Mouse (Mus musculus): ENCODE measurements around the gene Arhgef15. TPM values are rescaled to one million over a fixed set of nuclear protein-coding genes. Genes with fewer than 3 reads are reported as not detected.
A peak's percentile ranks its signal among the peaks of the same experiment; 100 is the strongest.
"Not testable (repeated sequence)": the region's sequence is repeated elsewhere in the genome, so short reads cannot be mapped to it uniquely, and the experiment has no call there.

Gene Arhgef15
- polyA plus RNA-seq, 1 experiment from 2014 or later = 6.8 TPM

GRCm38 (mm10) chr11:68945245-68945644 lies 12.0 kb downstream of the Arhgef15 start:
- ATAC-seq (ENCODE audit: insufficient read depth, low FRiP score, low TSS enrichment) (no peak), DNase-seq (ENCODE audit: low spot score) (no peak)
- no peak overlapping the region for H3K9ac ChIP-seq (ENCODE audit: low read length)
- H3K4me2 ChIP-seq (ENCODE audit: low read depth) = no peak overlapping the region
- H3K9me3 ChIP-seq (ENCODE audit: control insufficient read depth, low read length) = no peaks in the 10 kb centered on the region
- H3K4me3 ChIP-seq (ENCODE audit: low read depth, low read length) = no peak overlapping the region
- WGBS = 75% methylated on average over 2 of the region's 2 CpGs
- H3K36me3 ChIP-seq (ENCODE audit: control insufficient read depth, insufficient read depth, low read length) = no peaks in the 10 kb centered on the region
- H3K4me1 ChIP-seq (ENCODE audit: control insufficient read depth, insufficient read depth, low read length) = peaks cover 3% of the 10 kb centered on the region; the same call in 1 of the 2 replicates
- H3K27me3 ChIP-seq (ENCODE audit: control insufficient read depth, insufficient read depth, low read length) = peaks cover 8% of the 10 kb centered on the region; the same call in 1 of the 2 replicates
- H3K27ac ChIP-seq (ENCODE audit: low read depth, low read length) = no peak overlapping the region

GRCm38 (mm10) chr11:68942731-68943130 lies 14.5 kb downstream of the Arhgef15 start:
- H3K9me3 ChIP-seq (ENCODE audit: control insufficient read depth, low read length) = no peaks in the 10 kb centered on the region
- WGBS = 87% methylated on average over 8 of the region's 8 CpGs

GRCm38 (mm10) chr11:68940516-68940915 lies 16.8 kb downstream of the Arhgef15 start:
- no peak for DNase-seq (ENCODE audit: low spot score)
- no peak for ATAC-seq (ENCODE audit: insufficient read depth, low FRiP score, low TSS enrichment)
- H3K36me3 ChIP-seq (ENCODE audit: control insufficient read depth, insufficient read depth, low read length) = no peaks in the 10 kb centered on the region
- H3K4me3 ChIP-seq (ENCODE audit: low read depth, low read length) = peak overlapping the region; percentile 42
- peak overlapping the region; percentile 51; the same call in 1 of the 2 replicates for H3K9ac ChIP-seq (ENCODE audit: low read length)
- WGBS = 72% methylated on average over 4 of the region's 4 CpGs
- H3K4me2 ChIP-seq (ENCODE audit: low read depth) = peak overlapping the region; percentile 50
- no peaks in the 10 kb centered on the region for H3K27me3 ChIP-seq (ENCODE audit: control insufficient read depth, insufficient read depth, low read length)
- H3K4me1 ChIP-seq (ENCODE audit: control insufficient read depth, insufficient read depth, low read length) = peaks cover 4% of the 10 kb centered on the region; the same call in 1 of the 2 replicates
- H3K9me3 ChIP-seq (ENCODE audit: control insufficient read depth, low read length) = no peaks in the 10 kb centered on the region
- no peak overlapping the region for H3K27ac ChIP-seq (ENCODE audit: low read depth, low read length)

More at GRCm38 (mm10) chr11:68942731-68943130, 14.5 kb downstream of the Arhgef15 start:
- H3K4me3 ChIP-seq (ENCODE audit: low read depth, low read length) = no peak overlapping the region
- no peak overlapping the region for H3K27ac ChIP-seq (ENCODE audit: low read depth, low read length)
- ATAC-seq (ENCODE audit: insufficient read depth, low FRiP score, low TSS enrichment) (no peak), DNase-seq (ENCODE audit: low spot score) (no peak)
- H3K9ac ChIP-seq (ENCODE audit: low read length) = no peak overlapping the region
- peaks cover 6% of the 10 kb centered on the region; the same call in 1 of the 2 replicates for H3K27me3 ChIP-seq (ENCODE audit: control insufficient read depth, insufficient read depth, low read length)
- no peak overlapping the region for H3K4me2 ChIP-seq (ENCODE audit: low read depth)
- H3K4me1 ChIP-seq (ENCODE audit: control insufficient read depth, insufficient read depth, low read length) = peaks cover 4% of the 10 kb centered on the region; the same call in 1 of the 2 replicates
- H3K36me3 ChIP-seq (ENCODE audit: control insufficient read depth, insufficient read depth, low read length) = no peaks in the 10 kb centered on the region

- Histone ChIP-seq H3K27me3 (ENCODE audit: control insufficient read depth, insufficient read depth, low read length) (no peaks in the 10 kb centered on the region), H3K4me1 (ENCODE audit: control insufficient read depth, insufficient read depth, low read length) (peaks cover 4% of the 10 kb centered on the region; the same call in 1 of the 2 replicates), H3K4me2 (ENCODE audit: low read depth) (peak overlapping the region; percentile 50), H3K9me3 (ENCODE audit: control insufficient read depth, low read length) (no peaks in the 10 kb centered on the region), H3K36me3 (ENCODE audit: control insufficient read depth, insufficient read depth, low read length) (no peaks in the 10 kb centered on the region), H3K4me3 (ENCODE audit: low read depth, low read length) (peak overlapping the region; percentile 42), H3K27ac (ENCODE audit: low read depth, low read length) (peak overlapping the region; percentile 39; the same call in 1 of the 2 replicates), H3K9ac (ENCODE audit: low read length) (peak overlapping the region; percentile 51)
- DNase-seq (ENCODE audit: low spot score) (peak; percentile 89), ATAC-seq (ENCODE audit: insufficient read depth, low FRiP score, low TSS enrichment) (peak; percentile 97)
- 3% methylated on average over 16 of the region's 16 CpGs for WGBS
Observed at GRCm38 (mm10) chr11:68939451-68940304, 17.6 kb downstream of the Arhgef15 start.

- H3K27me3 ChIP-seq (ENCODE audit: control insufficient read depth, insufficient read depth, low read length); H3K4me1 ChIP-seq (ENCODE audit: control insufficient read depth, insufficient read depth, low read length); H3K27ac ChIP-seq (ENCODE audit: low read depth, low read length); DNase-seq (ENCODE audit: low spot score); H3K4me2 ChIP-seq (ENCODE audit: low read depth); ATAC-seq (ENCODE audit: insufficient read depth, low FRiP score, low TSS enrichment); H3K4me3 ChIP-seq (ENCODE audit: low read depth, low read length); H3K36me3 ChIP-seq (ENCODE audit: control insufficient read depth, insufficient read depth, low read length); H3K9ac ChIP-seq (ENCODE audit: low read length); H3K9me3 ChIP-seq (ENCODE audit: control insufficient read depth, low read length): not testable (repeated sequence)
- WGBS = 93% methylated on average over 4 of the region's 4 CpGs
Observed at GRCm38 (mm10) chr11:68936951-68937350, 20.3 kb downstream of the Arhgef15 start.

- Histone ChIP-seq H3K27ac (ENCODE audit: low read depth, low read length) (no peak overlapping the region), H3K27me3 (ENCODE audit: control insufficient read depth, insufficient read depth, low read length) (no peaks in the 10 kb centered on the region), H3K4me1 (ENCODE audit: control insufficient read depth, insufficient read depth, low read length) (no peaks in the 10 kb centered on the region), H3K9me3 (ENCODE audit: control insufficient read depth, low read length) (no peaks in the 10 kb centered on the region), H3K4me2 (ENCODE audit: low read depth) (no peak overlapping the region), H3K36me3 (ENCODE audit: control insufficient read depth, insufficient read depth, low read length) (no peaks in the 10 kb centered on the region), H3K9ac (ENCODE audit: low read length) (no peak overlapping the region), H3K4me3 (ENCODE audit: low read depth, low read length) (no peak overlapping the region)
- ATAC-seq (ENCODE audit: insufficient read depth, low FRiP score, low TSS enrichment) (no peak), DNase-seq (ENCODE audit: low spot score) (no peak)
- WGBS = 75% methylated on average over 5 of the region's 5 CpGs
Observed at GRCm38 (mm10) chr11:68933885-68934507, 23.3 kb downstream of the Arhgef15 start.

GRCm38 (mm10) chr11:68929947-68930346 lies 27.3 kb downstream of the Arhgef15 start:
- H3K27ac ChIP-seq (ENCODE audit: low read depth, low read length) = no peak overlapping the region
- H3K4me2 ChIP-seq (ENCODE audit: low read depth) = no peak overlapping the region
- H3K27me3 ChIP-seq (ENCODE audit: control insufficient read depth, insufficient read depth, low read length) = no peaks in the 10 kb centered on the region
- H3K9me3 ChIP-seq (ENCODE audit: control insufficient read depth, low read length) = no peaks in the 10 kb centered on the region
- DNase-seq (ENCODE audit: low spot score) (no peak), ATAC-seq (ENCODE audit: insufficient read depth, low FRiP score, low TSS enrichment) (no peak)
- H3K36me3 ChIP-seq (ENCODE audit: control insufficient read depth, insufficient read depth, low read length) = no peaks in the 10 kb centered on the region
- H3K4me1 ChIP-seq (ENCODE audit: control insufficient read depth, insufficient read depth, low read length) = no peaks in the 10 kb centered on the region
- H3K9ac ChIP-seq (ENCODE audit: low read length) = no peak overlapping the region
- H3K4me3 ChIP-seq (ENCODE audit: low read depth, low read length) = no peak overlapping the region
- 83% methylated on average over 6 of the region's 6 CpGs for WGBS

GRCm38 (mm10) chr11:68926981-68927380 lies 30.3 kb downstream of the Arhgef15 start, which contains the start of gene Odf4:
Odf4 (minus strand) TSS chr11:68927081.
- WGBS = 71% methylated on average over 3 of the region's 3 CpGs
- H3K36me3 ChIP-seq (ENCODE audit: control insufficient read depth, insufficient read depth, low read length) = no peaks in the 10 kb centered on the region
- ATAC-seq (ENCODE audit: insufficient read depth, low FRiP score, low TSS enrichment) = no peak

More at GRCm38 (mm10) chr11:68926981-68927380, 30.3 kb downstream of the Arhgef15 start, which contains the start of gene Odf4:
- Histone ChIP-seq H3K4me2 (ENCODE audit: low read depth) (no peak within 1 kb of the TSS), H3K4me1 (ENCODE audit: control insufficient read depth, insufficient read depth, low read length) (no peaks in the 10 kb centered on the region), H3K9me3 (ENCODE audit: control insufficient read depth, low read length) (no peaks in the 10 kb centered on the region), H3K4me3 (ENCODE audit: low read depth, low read length) (no peak within 1 kb of the TSS), H3K27ac (ENCODE audit: low read depth, low read length) (no peak within 1 kb of the TSS), H3K9ac (ENCODE audit: low read length) (no peak within 1 kb of the TSS), H3K27me3 (ENCODE audit: control insufficient read depth, insufficient read depth, low read length) (no peaks in the 10 kb centered on the region)
- no peak for DNase-seq (ENCODE audit: low spot score)

Data from neural tube, embryonic 11.5 days (tissue).